Mouse (Mus musculus): ENCODE results near the gene Tbx4.

GRCm38 (mm10) chr11:85890563-85890845, 4.3 kb downstream of the Tbx4 start:
- no peak for TF ChIP-seq CTCF (IDR thresholded peaks at IDR 0.05; ENCODE audit: insufficient read depth, low read length)
- TF ChIP-seq POLR2A (IDR thresholded peaks at IDR 0.05; ENCODE audit: borderline replicate concordance, extremely low read depth, low read depth, low read length), result no peak
